Mouse (Mus musculus): ENCODE measurements around the gene Slc27a5.

Slc27a5 gene

GRCm38 (mm10) chr7:12980291-12980690, 17.7 kb downstream of the Slc27a5 start:
- no peak for DNase-seq

GRCm38 (mm10) chr7:12979776-12980175, 18.2 kb downstream of the Slc27a5 start:
- DNase-seq: no peak

- no peak for DNase-seq
Measured at GRCm38 (mm10) chr7:12978931-12979722, 18.9 kb downstream of the Slc27a5 start.

- peak; percentile 98 for DNase-seq
Measured at GRCm38 (mm10) chr7:12977682-12978389, 20.2 kb downstream of the Slc27a5 start, which contains the start of gene Zfp446. Zfp446 (plus strand) TSS chr7:12977848.

- DNase-seq: no peak
Measured at GRCm38 (mm10) chr7:12970906-12971305, 27.1 kb downstream of the Slc27a5 start.

GRCm38 (mm10) chr7:12966104-12966845, 31.7 kb downstream of the Slc27a5 start:
- peak; percentile 90 for DNase-seq

- peak; percentile 93 for DNase-seq
Measured at GRCm38 (mm10) chr7:12965678-12966091, 32.3 kb downstream of the Slc27a5 start, which contains the start of gene Zfp324. Zfp324 (plus strand) TSS chr7:12965838.

GRCm38 (mm10) chr7:12961511-12962141, 36.4 kb downstream of the Slc27a5 start:
- DNase-seq: peak; percentile 60

GRCm38 (mm10) chr7:12959718-12960117, 38.3 kb downstream of the Slc27a5 start:
- peak; percentile 35 for DNase-seq

- no peak for DNase-seq
Measured at GRCm38 (mm10) chr7:12958948-12959347, 39.0 kb downstream of the Slc27a5 start.

- no peak for DNase-seq
Measured at GRCm38 (mm10) chr7:12957511-12957910, 40.5 kb downstream of the Slc27a5 start.

GRCm38 (mm10) chr7:12954896-12955295, 43.1 kb downstream of the Slc27a5 start:
- DNase-seq: no peak

GRCm38 (mm10) chr7:12949872-12950229, 48.1 kb downstream of the Slc27a5 start:
- no peak for DNase-seq

- peak; percentile 93 for DNase-seq
Measured at GRCm38 (mm10) chr7:12949032-12949871, 48.7 kb downstream of the Slc27a5 start.

- DNase-seq: peak; percentile 33
Measured at GRCm38 (mm10) chr7:12943488-12943887, 54.5 kb downstream of the Slc27a5 start.

GRCm38 (mm10) chr7:12940599-12940998, 57.4 kb downstream of the Slc27a5 start:
- DNase-seq: no peak

All from liver (tissue).